Mouse (Mus musculus) lung, embryonic 15.5 days (tissue): Measurements from ENCODE around the gene Gm20662. TPM values are rescaled to one million over a fixed set of nuclear protein-coding genes. Genes with fewer than 3 reads are reported as not detected.

ENCODE experiments used
- ATAC-seq: fragments of 200-750 bp; cut with Nextera tagmentation; 2 replicates; pipeline ENCODE4 v1.8.0; 2017; ENCODE audit warnings: moderate number of reproducible peaks, borderline replicate concordance; ENCODE audit not compliant: low FRiP score, low TSS enrichment; ENCODE audit errors: extremely low read depth
- H3K27ac ChIP-seq: fragments of 300-500 bp; sonication (generic); 2 replicates; pipeline ENCODE4 v1.5.1; 2015; ENCODE audit warnings: moderate library complexity, mild to moderate bottlenecking, inconsistent platforms
- H3K27me3 ChIP-seq: fragments of 300-500 bp; sonication (generic); 2 replicates; pipeline ENCODE4 v1.6.1; 2015; ENCODE audit warnings: inconsistent platforms
- H3K36me3 ChIP-seq: fragments of 300-500 bp; sonication (generic); 2 replicates; pipeline ENCODE4 v1.6.1; 2015; ENCODE audit warnings: inconsistent platforms
- H3K4me1 ChIP-seq: fragments of 300-500 bp; sonication (generic); 2 replicates; pipeline ENCODE4 v1.6.1; 2015; ENCODE audit warnings: inconsistent platforms
- H3K4me2 ChIP-seq: fragments of 300-500 bp; sonication (generic); 2 replicates; pipeline ENCODE4 v1.6.1; 2015; ENCODE audit warnings: inconsistent platforms, mild to moderate bottlenecking, moderate library complexity
- H3K4me3 ChIP-seq: fragments of 300-500 bp; sonication (generic); 2 replicates; pipeline ENCODE4 v1.5.1; 2015; ENCODE audit warnings: mild to moderate bottlenecking, inconsistent platforms
- H3K9ac ChIP-seq: fragments of 300-500 bp; sonication (generic); 2 replicates; pipeline ENCODE4 v1.6.1; 2015; ENCODE audit warnings: inconsistent platforms
- H3K9me3 ChIP-seq: fragments of 300-500 bp; sonication (generic); 2 replicates; pipeline ENCODE4 v1.6.1; 2016; ENCODE audit warnings: inconsistent platforms
- WGBS: fragments of 180-500 bp; shearing (Covaris S2); methylation state at CpG from one replicate; pipeline ENCODE4 v1.1.7; 2015; 5-methylcytosine and 5-hydroxymethylcytosine counted together
- polyA plus RNA-seq: library from polyadenylated mRNA; unstranded; fragments of >200 nt; fragmentation: Nextera tagmentation; extraction: Ambion mirVana; gene quantifications from 2 replicates; pipeline ENCODE4 v1.2.1, GENCODE M21; 2015

The Gm20662 gene
- polyA plus RNA-seq, 1 experiment from 2014 or later = 0.72 TPM

GRCm38 (mm10) chr9:107981684-107982605 is 14.2 kb upstream of the Gm20662 start:
- peaks cover 54% of the 10 kb centered on the region for H3K4me1 ChIP-seq
- peak overlapping the region; percentile 88 for H3K4me2 ChIP-seq
- 20% methylated on average over 7 of the region's 7 CpGs for WGBS
- H3K4me3 ChIP-seq = peak overlapping the region; percentile 66
- H3K9ac ChIP-seq = peak overlapping the region; percentile 40
- no peaks in the 10 kb centered on the region for H3K36me3 ChIP-seq
- no peaks in the 10 kb centered on the region for H3K27me3 ChIP-seq
- no peaks in the 10 kb centered on the region for H3K9me3 ChIP-seq
- peak overlapping the region; percentile 100 for H3K27ac ChIP-seq
- peak; percentile 33 for ATAC-seq

DNA sequence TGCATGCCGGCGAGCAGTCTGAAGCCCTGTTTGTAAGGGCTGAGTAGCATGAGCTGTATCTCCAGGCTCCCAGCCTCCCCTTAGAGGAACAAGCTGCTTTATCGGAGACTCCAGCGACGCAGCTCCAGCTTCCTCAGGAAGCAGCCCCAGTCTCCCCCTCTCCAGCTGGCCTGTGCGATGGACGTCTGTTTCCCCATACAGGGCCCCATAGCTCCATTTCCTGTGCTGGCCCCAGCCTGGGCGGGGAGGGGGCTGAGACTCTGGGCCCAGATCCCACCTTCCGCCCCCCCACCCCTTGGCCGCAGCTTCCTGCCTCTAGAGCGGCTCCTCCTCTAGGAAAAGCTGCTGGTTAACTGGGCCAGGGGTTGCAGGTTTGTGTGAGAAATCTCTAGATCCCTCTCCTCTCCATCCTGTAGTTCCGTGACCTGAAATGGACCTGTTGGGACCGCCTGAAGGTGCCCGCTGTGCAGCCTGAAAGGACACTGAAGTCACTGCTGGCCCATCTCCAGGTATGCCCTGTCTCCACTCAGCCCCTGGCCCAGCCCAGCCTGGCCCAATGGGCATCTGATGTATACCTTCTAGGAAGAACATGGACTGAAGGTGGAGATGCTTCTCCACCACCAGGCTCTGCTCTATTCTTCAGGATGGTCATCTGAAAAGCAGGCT is 13.3 kb upstream of the Gm20662 start, which contains the start of gene Gm20661:
TSS of gene Gm20661 (plus strand) at position 378 of the 666 bp plus-strand sequence.
- Histone ChIP-seq H3K27me3 (no peaks in the 10 kb centered on the region), H3K4me2 (peak within 1 kb of the TSS; percentile 88), H3K4me3 (peak within 1 kb of the TSS; percentile 66), H3K9me3 (no peaks in the 10 kb centered on the region), H3K27ac (peak within 1 kb of the TSS; percentile 100), H3K36me3 (no peaks in the 10 kb centered on the region), H3K9ac (peak within 1 kb of the TSS; percentile 67), H3K4me1 (peaks cover 54% of the 10 kb centered on the region)
- WGBS = 11% methylated on average over 14 of the region's 14 CpGs
- ATAC-seq = peak; percentile 83

DNA sequence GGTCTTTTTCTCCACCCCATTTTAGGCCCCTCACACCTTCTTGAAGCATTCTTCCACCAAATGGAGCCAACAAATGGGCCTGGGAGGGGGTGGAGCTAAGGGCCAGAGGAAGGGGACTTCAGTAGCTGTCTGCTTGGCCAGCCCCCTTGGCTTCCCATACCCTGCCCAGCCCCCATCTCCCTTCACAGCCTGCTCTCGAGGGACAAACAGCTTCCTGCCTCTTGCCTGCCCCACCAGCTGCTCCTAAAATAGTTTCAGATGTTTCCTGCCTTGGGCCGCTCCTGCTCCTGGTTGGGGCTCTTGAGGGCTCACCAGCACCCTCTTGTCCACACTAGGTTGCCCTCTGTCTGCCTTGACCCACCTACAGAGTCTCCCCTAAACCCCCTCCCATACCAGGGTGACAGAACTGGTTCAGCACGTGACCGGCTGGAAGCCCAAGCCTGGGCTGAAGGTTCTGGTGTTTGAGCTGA is 12.7 kb upstream of the Gm20662 start:
- H3K4me3 ChIP-seq = peak overlapping the region; percentile 66
- peak overlapping the region; percentile 67 for H3K9ac ChIP-seq
- H3K9me3 ChIP-seq = no peaks in the 10 kb centered on the region
- H3K27ac ChIP-seq = peak overlapping the region; percentile 100
- peaks cover 54% of the 10 kb centered on the region for H3K4me1 ChIP-seq
- no peaks in the 10 kb centered on the region for H3K27me3 ChIP-seq
- peak; percentile 81 for ATAC-seq
- H3K36me3 ChIP-seq = no peaks in the 10 kb centered on the region
- H3K4me2 ChIP-seq = peak overlapping the region; percentile 88
- WGBS = 4% methylated on average over 4 of the region's 4 CpGs

DNA sequence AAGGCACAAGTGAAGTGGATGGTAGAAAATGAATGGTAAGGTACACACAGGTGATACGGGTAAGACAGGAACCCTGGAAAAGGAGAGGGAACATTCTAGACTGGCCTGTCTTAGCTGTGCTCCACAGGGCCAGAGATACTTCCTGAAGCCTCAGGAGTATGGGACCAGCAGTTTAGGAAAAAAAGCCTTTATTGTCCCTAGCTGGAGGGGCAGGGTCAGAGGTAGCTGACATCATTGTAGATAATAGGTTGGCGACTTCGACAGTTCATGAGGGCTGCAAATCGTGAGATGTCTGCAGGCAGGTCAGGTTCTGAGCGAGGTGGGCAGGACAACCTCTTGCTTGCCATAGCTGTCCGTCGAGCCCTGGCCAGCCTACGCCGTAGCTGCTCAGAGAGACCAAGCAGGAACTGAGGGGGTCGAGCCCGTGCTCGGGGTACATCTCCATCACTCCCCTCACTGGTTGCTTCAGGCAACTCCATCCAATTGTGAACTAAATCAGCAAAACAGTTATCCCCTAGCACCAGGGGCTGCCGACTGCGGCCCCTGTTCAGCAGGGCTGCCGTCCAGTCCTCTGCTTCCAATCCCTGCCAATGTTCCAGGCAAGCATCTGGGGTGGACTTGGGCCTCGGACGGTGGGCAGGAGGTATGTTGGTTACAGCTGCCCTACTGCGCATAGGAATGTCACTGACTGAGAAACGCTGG is 11.9 kb upstream of the Gm20662 start:
- Histone ChIP-seq H3K4me3 (peak overlapping the region; percentile 66), H3K9me3 (no peaks in the 10 kb centered on the region), H3K4me1 (peaks cover 54% of the 10 kb centered on the region), H3K36me3 (no peaks in the 10 kb centered on the region), H3K9ac (peak overlapping the region; percentile 67), H3K4me2 (peak overlapping the region; percentile 88), H3K27ac (peak overlapping the region; percentile 100), H3K27me3 (no peaks in the 10 kb centered on the region)
- no peak for ATAC-seq
- 27% methylated on average over 19 of the region's 19 CpGs for WGBS

DNA sequence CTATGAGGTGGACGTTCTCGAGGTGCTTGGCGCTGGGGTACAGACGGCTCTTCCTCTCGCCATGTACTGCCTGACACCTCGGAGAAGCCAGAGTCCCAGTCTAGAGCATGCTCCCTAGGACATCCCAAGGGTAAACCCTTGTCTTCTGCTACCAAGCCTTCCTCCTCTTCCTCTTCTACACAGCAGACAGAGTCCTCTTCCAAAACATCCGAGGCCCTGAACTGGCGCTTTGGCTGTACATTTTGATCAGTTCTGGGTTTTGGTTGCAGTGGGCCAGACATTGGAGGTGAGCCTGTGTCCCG is 11.4 kb upstream of the Gm20662 start:
- Histone ChIP-seq H3K4me2 (peak overlapping the region; percentile 88), H3K27me3 (no peaks in the 10 kb centered on the region), H3K9ac (peak overlapping the region; percentile 67), H3K9me3 (no peaks in the 10 kb centered on the region), H3K36me3 (no peaks in the 10 kb centered on the region), H3K27ac (peak overlapping the region; percentile 100), H3K4me3 (peak overlapping the region; percentile 66), H3K4me1 (peaks cover 54% of the 10 kb centered on the region)
- 34% methylated on average over 9 of the region's 9 CpGs for WGBS
- ATAC-seq = no peak

DNA sequence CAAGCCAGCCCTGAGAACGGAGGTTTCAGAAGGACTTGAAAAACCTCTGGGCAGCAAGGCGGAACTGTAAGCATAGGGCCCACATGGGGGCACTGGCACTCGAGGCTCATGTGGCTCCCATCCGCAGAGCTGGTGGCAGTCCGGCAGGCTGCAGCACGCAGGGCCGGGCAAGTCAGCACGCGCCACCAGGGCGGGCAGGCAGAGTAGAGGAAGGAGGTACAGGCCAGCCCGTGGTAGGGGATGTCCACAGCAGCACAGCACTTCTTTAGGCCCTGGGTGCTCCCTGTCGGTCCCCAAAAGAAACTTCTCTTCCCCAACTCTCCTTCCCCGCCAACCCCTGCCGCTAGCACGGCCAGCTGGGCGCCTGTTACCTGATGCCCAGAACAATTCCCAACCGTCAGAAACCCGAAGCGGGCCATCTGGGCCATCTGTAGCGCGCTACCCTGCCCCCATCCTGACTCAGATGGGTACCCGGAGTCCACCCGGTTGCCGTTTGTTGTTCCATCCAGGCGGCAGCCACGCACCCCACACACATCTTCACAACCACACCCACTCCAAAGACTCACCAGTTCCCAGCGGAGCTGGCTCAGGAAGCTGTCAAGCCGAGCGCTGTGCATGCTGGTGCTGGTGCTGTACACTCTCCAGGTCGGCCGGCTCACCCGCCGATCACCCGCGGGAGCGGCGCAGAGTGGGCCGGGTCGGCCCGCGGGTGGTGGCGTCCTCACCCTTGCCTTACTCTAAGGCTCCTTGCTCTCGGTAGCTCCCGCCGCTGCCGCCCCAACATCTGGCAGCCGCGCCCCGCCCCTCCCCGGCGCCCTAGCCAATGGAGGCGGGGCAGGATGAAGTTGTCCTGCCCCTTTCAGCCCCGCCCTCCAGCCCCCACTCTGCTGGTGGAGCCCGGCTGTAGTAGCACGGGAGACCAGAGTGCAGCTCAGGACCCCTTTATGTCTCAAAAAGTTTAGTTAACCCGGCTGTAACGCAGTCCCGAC is 10.7 kb upstream of the Gm20662 start, which contains the start of gene Inka1:
TSS of gene Inka1 (minus strand) at position 749 of the 989 bp plus-strand sequence.
- Histone ChIP-seq H3K27ac (peak within 1 kb of the TSS; percentile 100), H3K4me1 (peaks cover 52% of the 10 kb centered on the region), H3K27me3 (no peaks in the 10 kb centered on the region), H3K4me2 (peak within 1 kb of the TSS; percentile 88), H3K4me3 (peak within 1 kb of the TSS; percentile 66), H3K9me3 (no peaks in the 10 kb centered on the region), H3K36me3 (no peaks in the 10 kb centered on the region), H3K9ac (peak within 1 kb of the TSS; percentile 67)
- under 1% methylated on average over 58 of the region's 58 CpGs for whole genome bisulfite sequencing
- ATAC-seq = peak; percentile 65

DNA sequence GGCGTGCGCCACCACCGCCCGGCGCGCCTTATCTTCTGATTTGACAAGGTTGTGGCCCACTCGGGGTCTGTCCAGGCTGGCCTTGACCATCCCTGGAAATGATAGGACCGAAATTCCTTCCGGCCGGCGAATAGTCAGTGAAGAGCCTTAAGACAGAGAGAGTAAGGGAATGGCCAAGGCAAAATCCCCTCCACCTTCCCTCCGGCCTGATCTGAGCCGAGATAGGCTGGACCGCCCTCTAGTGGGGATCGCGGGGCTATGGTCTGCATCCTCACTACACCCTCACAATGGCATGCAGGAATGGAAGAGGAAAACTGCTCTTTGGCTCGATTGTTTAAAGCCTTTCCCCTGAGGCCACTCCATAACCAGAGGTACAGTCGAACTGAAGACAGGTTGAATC is 9.8 kb upstream of the Gm20662 start:
- peak overlapping the region; percentile 67; the same call in 1 of the 2 replicates for H3K9ac ChIP-seq
- H3K4me1 ChIP-seq = peaks cover 43% of the 10 kb centered on the region
- no peaks in the 10 kb centered on the region for H3K9me3 ChIP-seq
- peak overlapping the region; percentile 88 for H3K4me2 ChIP-seq
- no peaks in the 10 kb centered on the region for H3K36me3 ChIP-seq
- peak; percentile 27; the same call in 1 of the 2 replicates for ATAC-seq
- H3K4me3 ChIP-seq = peak overlapping the region; percentile 66
- 2% methylated on average over 18 of the region's 18 CpGs for WGBS
- H3K27me3 ChIP-seq = no peaks in the 10 kb centered on the region
- peak overlapping the region; percentile 100 for H3K27ac ChIP-seq

- H3K4me2 ChIP-seq = no peak overlapping the region
- peaks cover 27% of the 10 kb centered on the region for H3K4me1 ChIP-seq
- H3K27me3 ChIP-seq = no peaks in the 10 kb centered on the region
- no peak overlapping the region for H3K4me3 ChIP-seq
- H3K9me3 ChIP-seq = no peaks in the 10 kb centered on the region
- H3K27ac ChIP-seq = no peak overlapping the region
- no peak overlapping the region for H3K9ac ChIP-seq
- 66% methylated on average over 3 of the region's 3 CpGs for WGBS
- no peaks in the 10 kb centered on the region for H3K36me3 ChIP-seq
- ATAC-seq = no peak
Measured at GRCm38 (mm10) chr9:107987950-107988349, 8.2 kb upstream of the Gm20662 start.

- no peak for ATAC-seq
- Histone ChIP-seq H3K27me3 (no peaks in the 10 kb centered on the region), H3K4me2 (no peak within 1 kb of the TSS), H3K27ac (no peak within 1 kb of the TSS), H3K36me3 (no peaks in the 10 kb centered on the region), H3K4me3 (no peak within 1 kb of the TSS), H3K9ac (no peak within 1 kb of the TSS), H3K4me1 (no peaks in the 10 kb centered on the region), H3K9me3 (no peaks in the 10 kb centered on the region)
- 63% methylated on average over 2 of the region's 2 CpGs for WGBS
Measured at GRCm38 (mm10) chr9:107992197-107992596, 4.0 kb upstream of the Gm20662 start, which contains the start of gene Cdhr4. Gene Cdhr4, plus strand, starts transcription at chr9:107992497.

DNA sequence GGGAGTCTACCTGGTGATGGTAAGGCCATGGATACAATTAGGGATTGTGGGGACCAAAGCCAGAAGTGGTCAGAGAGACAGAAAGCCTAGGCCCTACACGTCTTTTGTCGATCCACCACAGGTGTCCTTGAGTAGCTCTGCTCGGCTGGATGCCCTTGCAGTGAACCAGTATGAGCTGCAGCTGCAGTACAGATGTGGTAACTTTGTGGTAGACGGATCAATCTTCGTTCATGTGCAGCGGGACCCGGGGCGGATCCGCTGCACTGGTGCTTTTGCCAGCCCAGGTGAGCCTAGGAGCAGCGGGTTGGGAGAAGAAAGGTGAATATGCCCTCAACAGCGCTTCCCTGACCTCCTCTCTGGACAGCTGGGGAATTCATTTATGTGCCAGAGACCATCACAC is 3.1 kb upstream of the Gm20662 start:
- Histone ChIP-seq H3K4me2 (no peak overlapping the region), H3K4me1 (no peaks in the 10 kb centered on the region), H3K27me3 (no peaks in the 10 kb centered on the region), H3K27ac (no peak overlapping the region), H3K9ac (no peak overlapping the region), H3K36me3 (no peaks in the 10 kb centered on the region), H3K9me3 (no peaks in the 10 kb centered on the region), H3K4me3 (no peak overlapping the region)
- 85% methylated on average over 11 of the region's 11 CpGs for WGBS
- ATAC-seq = no peak; the same call in 1 of the 2 replicates
